Comparison of ENCODE assay signal across 8 mouse cellular contexts in genomic region chr10:85044732-85045720, GRCm38 (mm10). TPM values are rescaled to one million over a fixed set of nuclear protein-coding genes. Genes with fewer than 3 reads are reported as not detected.
DNase-seq lines count a peak whose midpoint lies in the region; ATAC-seq and TF ChIP-seq lines count a peak whose summit lies in the region.

No protein-coding gene starts in this region.

- H3K27me3 ChIP-seq in intestine, embryonic 15.5 days (replicated peaks), result no peaks in the 10 kb centered on the region
- H3K27me3 ChIP-seq in limb, embryonic 13.5 days, result no peaks in the 10 kb centered on the region
- H3K27me3 ChIP-seq in midbrain, embryonic 13.5 days, result peaks cover 17% of the 10 kb centered on the region
- no peaks in the 10 kb centered on the region for H3K27me3 ChIP-seq in stomach, postnatal 0 days (ENCODE audit: control insufficient read depth, insufficient read depth, low read length)

- DNase-seq in 416B (ENCODE audit: low read depth) (peak; percentile 73), R1 (ENCODE audit: low read depth, low spot score) (peak; percentile 85)
- DNase-seq in stomach, postnatal 0 days (ENCODE audit: low spot score), result peak; percentile 49

- H3K4me3 ChIP-seq in intestine, embryonic 15.5 days (replicated peaks), result peak overlapping the region; percentile 12; the same call in 1 of the 2 replicates
- peak overlapping the region; percentile 25 for H3K4me3 ChIP-seq in limb, embryonic 13.5 days
- peak overlapping the region; percentile 17; the same call in 1 of the 2 replicates for H3K4me3 ChIP-seq in midbrain, embryonic 13.5 days (replicated peaks)
- H3K4me3 ChIP-seq in stomach, postnatal 0 days (ENCODE audit: low read depth, low read length), result peak overlapping the region; percentile 15; the same call in 1 of the 2 replicates

- peak; percentile 89 for ATAC-seq in common myeloid progenitor, adult 5-6 weeks (replicated peaks; ENCODE audit: low read depth, poor library complexity, severe bottlenecking)
- peak; percentile 67; the same call in 1 of the 2 replicates for ATAC-seq in granulocyte monocyte progenitor cell, adult 5-6 weeks (replicated peaks; ENCODE audit: poor library complexity, severe bottlenecking)
- peak; percentile 58 for ATAC-seq in intestine, embryonic 15.5 days
- ATAC-seq in limb, embryonic 13.5 days (ENCODE audit: low FRiP score, low read depth), result peak; percentile 51
- ATAC-seq in midbrain, embryonic 13.5 days, result 0 out of 2 replicates have a peak, but pooled peaks have one; percentile 38
- ATAC-seq in stomach, postnatal 0 days (ENCODE audit: low FRiP score, low TSS enrichment), result peak; percentile 40; the same call in 1 of the 2 replicates

- no peak overlapping the region for H3K27ac ChIP-seq in intestine, embryonic 15.5 days
- H3K27ac ChIP-seq in limb, embryonic 13.5 days, result no peak overlapping the region
- no peak overlapping the region for H3K27ac ChIP-seq in midbrain, embryonic 13.5 days
- no peak overlapping the region for H3K27ac ChIP-seq in stomach, postnatal 0 days (replicated peaks)

- peak; percentile 84 for TF ChIP-seq CTCF in stomach, postnatal 0 days (IDR thresholded peaks at IDR 0.05; ENCODE audit: low read depth)

- whole genome bisulfite sequencing in intestine, embryonic 15.5 days, result 13% methylated on average over 24 of the region's 24 CpGs
- WGBS in limb, embryonic 13.5 days, result 14% methylated on average over 24 of the region's 24 CpGs
- 7% methylated on average over 24 of the region's 24 CpGs for WGBS in midbrain, embryonic 13.5 days
- 13% methylated on average over 24 of the region's 24 CpGs for WGBS in stomach, postnatal 0 days

- no peak for TF ChIP-seq EP300 in stomach, postnatal 0 days (optimal IDR thresholded peaks at IDR 0.05)

- H3K4me1 ChIP-seq in intestine, embryonic 15.5 days (replicated peaks), result no peaks in the 10 kb centered on the region
- peaks cover 9% of the 10 kb centered on the region for H3K4me1 ChIP-seq in limb, embryonic 13.5 days
- H3K4me1 ChIP-seq in midbrain, embryonic 13.5 days (replicated peaks), result peaks cover 12% of the 10 kb centered on the region
- no peaks in the 10 kb centered on the region for H3K4me1 ChIP-seq in stomach, postnatal 0 days (replicated peaks; ENCODE audit: control insufficient read depth, insufficient read depth)

- H3K9me3 ChIP-seq in intestine, embryonic 15.5 days, result no peaks in the 10 kb centered on the region
- H3K9me3 ChIP-seq in limb, embryonic 13.5 days, result no peaks in the 10 kb centered on the region
- H3K9me3 ChIP-seq in midbrain, embryonic 13.5 days, result no peaks in the 10 kb centered on the region
- no peaks in the 10 kb centered on the region for H3K9me3 ChIP-seq in stomach, postnatal 0 days (ENCODE audit: control insufficient read depth, low read length)

- H3K4me2 ChIP-seq in intestine, embryonic 15.5 days (replicated peaks), result peak overlapping the region; percentile 51
- peak overlapping the region; percentile 58 for H3K4me2 ChIP-seq in limb, embryonic 13.5 days (replicated peaks)
- peak overlapping the region; percentile 49 for H3K4me2 ChIP-seq in midbrain, embryonic 13.5 days (replicated peaks)
- peak overlapping the region; percentile 46 for H3K4me2 ChIP-seq in stomach, postnatal 0 days (replicated peaks; ENCODE audit: low read depth)

- no peaks in the 10 kb centered on the region for H3K36me3 ChIP-seq in intestine, embryonic 15.5 days
- H3K36me3 ChIP-seq in limb, embryonic 13.5 days, result no peaks in the 10 kb centered on the region
- no peaks in the 10 kb centered on the region for H3K36me3 ChIP-seq in midbrain, embryonic 13.5 days
- H3K36me3 ChIP-seq in stomach, postnatal 0 days (ENCODE audit: control insufficient read depth, insufficient read depth, low read length), result no peaks in the 10 kb centered on the region

- no peak overlapping the region for H3K9ac ChIP-seq in intestine, embryonic 15.5 days
- peak overlapping the region; percentile 50; the same call in 1 of the 2 replicates for H3K9ac ChIP-seq in limb, embryonic 13.5 days
- H3K9ac ChIP-seq in midbrain, embryonic 13.5 days (replicated peaks), result no peak overlapping the region; the same call in 1 of the 2 replicates
- H3K9ac ChIP-seq in stomach, postnatal 0 days (ENCODE audit: low read length), result no peak overlapping the region

RNA-seq across cellular contexts. Expression of gene Fhl4, which starts 57.3 kb away (rescaled TPM):
- total RNA-seq in common myeloid progenitor, adult 5-6 weeks (2017), result 0.68 and 2.3 TPM in 2 replicates
- 0.88 and 1.5 TPM in 2 replicates for total RNA-seq in granulocyte monocyte progenitor cell, adult 5-6 weeks (2014; fragmentation: Nextera tagmentation)
- total RNA-seq in granulocyte monocyte progenitor cell, adult 5-6 weeks (2017), result 1.2 and 2.0 TPM in 2 replicates
- polyA plus RNA-seq in intestine, embryonic 15.5 days (2015; fragmentation: Nextera tagmentation; extraction: Ambion mirVana), result 0.41 and 0.67 TPM in 2 replicates
- polyA plus RNA-seq in limb, embryonic 13.5 days (2015; fragmentation: Nextera tagmentation; extraction: Ambion mirVana), result 1.4 and 1.7 TPM in 2 replicates
- 1.8 and 2.7 TPM in 2 replicates for polyA plus RNA-seq in midbrain, embryonic 13.5 days (2015; fragmentation: Nextera tagmentation; extraction: Ambion mirVana)
- polyA plus RNA-seq in stomach, postnatal 0 days (2015; fragmentation: Nextera tagmentation; extraction: Ambion mirVana), result 0.46 and 0.50 TPM in 2 replicates

RNA-seq across cellular contexts. Expression of gene Tmem263, which starts 57.4 kb away (rescaled TPM):
- 22.5 and 24.7 TPM in 2 replicates for total RNA-seq in common myeloid progenitor, adult 5-6 weeks (2017)
- 23.5 and 25.0 TPM in 2 replicates for total RNA-seq in granulocyte monocyte progenitor cell, adult 5-6 weeks (2014; fragmentation: Nextera tagmentation)
- 16.1 and 17.6 TPM in 2 replicates for total RNA-seq in granulocyte monocyte progenitor cell, adult 5-6 weeks (2017)
- 54.1 and 60.2 TPM in 2 replicates for polyA plus RNA-seq in intestine, embryonic 15.5 days (2015; fragmentation: Nextera tagmentation; extraction: Ambion mirVana)
- 133 and 144 TPM in 2 replicates for polyA plus RNA-seq in limb, embryonic 13.5 days (2015; fragmentation: Nextera tagmentation; extraction: Ambion mirVana)
- 55.9 and 59.9 TPM in 2 replicates for polyA plus RNA-seq in midbrain, embryonic 13.5 days (2015; fragmentation: Nextera tagmentation; extraction: Ambion mirVana)
- polyA plus RNA-seq in stomach, postnatal 0 days (2015; fragmentation: Nextera tagmentation; extraction: Ambion mirVana), result 26.2 and 29.1 TPM in 2 replicates

Comparison
In these comparisons a context has a peak if more than half of its experiments do, and no peak if none do; other contexts are left out.
1. ATAC-seq: peak in every context shown above with its lines; median percentile 89 in common myeloid progenitor, adult 5-6 weeks; 67 in granulocyte monocyte progenitor cell, adult 5-6 weeks; 58 in intestine, embryonic 15.5 days; 51 in limb, embryonic 13.5 days; 40 in stomach, postnatal 0 days; 38 in midbrain, embryonic 13.5 days.